Mouse (Mus musculus) MEL (cell line): ENCODE measurements around the gene Gm5617.
"Not testable (repeated sequence)": the region's sequence is repeated elsewhere in the genome, so short reads cannot be mapped to it uniquely, and the experiment has no call there.

Source experiments
- CTCF ChIP-seq, 3 experiments: IDR thresholded peaks in 2 of 3; conservative IDR thresholded peaks in 1 of 3; 2 replicates each; pipeline ENCODE4 v1.5.1; 2011 to 2012; ENCODE audit warnings: low read length in 3 of 3, low read depth in 2 of 3, mild to moderate bottlenecking in 2 of 3, improper control_type of control experiment in 1 of 3, inconsistent platforms in 1 of 3, mixed read lengths in 1 of 3, moderate library complexity in 1 of 3; ENCODE audit not compliant: control insufficient read depth in 1 of 3, insufficient read depth in 1 of 3, poor library complexity in 1 of 3, severe bottlenecking in 1 of 3
- HCFC1 ChIP-seq: IDR thresholded peaks from 2 replicates; pipeline ENCODE4 v1.6.1; 2012; ENCODE audit warnings: low read depth, mild to moderate bottlenecking, inconsistent platforms, low read length, improper control_type of control experiment, moderate library complexity
- POLR2A ChIP-seq, 2 experiments: IDR thresholded peaks; 2 replicates each; pipeline ENCODE4 v1.6.1; 2011 to 2012; ENCODE audit warnings: low read length in 2 of 2, mild to moderate bottlenecking in 2 of 2, control low read depth in 1 of 2, improper control_type of control experiment in 1 of 2, low read depth in 1 of 2, moderate library complexity in 1 of 2; ENCODE audit not compliant: control insufficient read depth in 1 of 2, insufficient read depth in 1 of 2, poor library complexity in 1 of 2
- POLR2AphosphoS5 ChIP-seq: IDR thresholded peaks from 2 replicates; pipeline ENCODE4 v1.6.1; 2012; ENCODE audit warnings: low read depth, borderline replicate concordance, mild to moderate bottlenecking, inconsistent platforms, low read length, moderate library complexity, mixed read lengths

- TF ChIP-seq HCFC1; POLR2AphosphoS5; POLR2A (IDR thresholded peaks at IDR 0.05; ENCODE audit: control insufficient read depth in 1 of 2, insufficient read depth in 1 of 2, low read depth in 1 of 2, low read length in 2 of 2, poor library complexity in 1 of 2); CTCF (IDR thresholded peaks at IDR 0.05 in 2 of 3, conservative IDR thresholded peaks at IDR 0.05 in 1 of 3; ENCODE audit: control insufficient read depth in 1 of 3, insufficient read depth in 1 of 3, low read depth in 2 of 3, low read length in 3 of 3, poor library complexity in 1 of 3, severe bottlenecking in 1 of 3): not testable (repeated sequence)
These were observed 27.8 kb upstream of the Gm5617 start for GRCm38 (mm10) chr9:48467471-48467870.
